Mouse (Mus musculus) ES-CJ7 (cell line): ENCODE results near the gene Shld2.
"Not testable (repeated sequence)": the region's sequence is repeated elsewhere in the genome, so short reads cannot be mapped to it uniquely, and the experiment has no call there.

Experiments
- DNase-seq: peaks from one replicate; pipeline ENCODE4 v3.0.0; 2011; ENCODE audit warnings: low read depth, low spot score

Gene Shld2

DNA sequence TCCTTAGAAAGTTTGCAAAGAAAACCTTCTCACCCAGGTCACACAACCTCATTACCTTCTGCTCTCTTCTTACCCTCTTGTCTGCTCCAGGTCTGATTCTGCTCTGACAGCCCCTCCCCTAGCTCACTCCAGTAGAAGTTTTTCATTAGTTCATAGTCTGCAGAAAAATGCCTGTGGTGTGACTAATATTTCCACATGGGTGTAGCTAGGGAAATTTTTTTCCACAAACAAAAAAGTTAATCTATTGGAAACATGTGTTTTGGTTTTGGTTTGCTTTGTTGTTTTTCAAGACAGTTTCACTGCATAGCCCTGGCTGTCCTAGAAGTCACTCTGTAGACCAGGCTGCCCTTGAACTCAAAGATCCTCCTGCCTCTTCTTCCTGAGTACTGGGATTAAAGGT lies 7.8 kb upstream of the Shld2 start:
- DNase-seq = no peak

DNA sequence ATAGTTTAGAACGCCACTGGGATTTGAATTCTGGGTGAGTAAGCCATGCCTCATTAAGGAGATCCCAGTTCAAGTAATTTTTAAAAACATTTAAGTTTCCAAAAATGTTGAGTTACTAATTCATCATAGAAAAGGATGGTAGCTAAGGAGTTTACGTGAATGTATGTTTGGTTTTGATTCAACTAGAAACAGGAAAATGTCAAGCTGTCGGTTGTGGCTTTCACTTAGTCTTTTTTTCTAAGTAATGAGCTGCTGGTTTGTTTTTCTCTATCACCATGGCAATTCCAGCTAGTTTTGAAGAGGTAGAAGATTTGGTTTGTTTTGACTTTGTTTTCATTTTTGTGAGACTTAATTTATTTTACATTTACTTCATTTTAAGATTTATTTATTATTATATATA lies 7.1 kb upstream of the Shld2 start:
- no peak for DNase-seq

DNA sequence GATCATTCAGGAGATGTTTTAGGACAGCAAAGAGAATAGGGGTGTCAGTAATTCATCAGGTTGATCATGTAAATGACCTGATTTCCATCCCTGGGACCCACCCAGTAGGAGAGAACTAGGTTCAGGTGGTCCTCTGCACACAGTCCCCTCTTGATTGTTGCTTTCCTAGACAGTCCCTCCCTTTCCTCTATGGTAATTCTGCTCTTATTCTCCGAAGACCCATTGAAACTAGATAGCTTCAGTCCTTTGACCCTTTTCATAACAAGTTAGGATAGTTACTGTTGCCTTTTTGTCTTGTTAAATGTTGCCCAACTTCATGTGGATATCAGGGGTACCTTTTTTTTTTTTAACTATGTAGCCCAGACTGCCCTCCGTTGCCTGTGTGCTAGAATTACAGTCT lies 6.1 kb upstream of the Shld2 start:
- peak; percentile 83 for DNase-seq

DNA sequence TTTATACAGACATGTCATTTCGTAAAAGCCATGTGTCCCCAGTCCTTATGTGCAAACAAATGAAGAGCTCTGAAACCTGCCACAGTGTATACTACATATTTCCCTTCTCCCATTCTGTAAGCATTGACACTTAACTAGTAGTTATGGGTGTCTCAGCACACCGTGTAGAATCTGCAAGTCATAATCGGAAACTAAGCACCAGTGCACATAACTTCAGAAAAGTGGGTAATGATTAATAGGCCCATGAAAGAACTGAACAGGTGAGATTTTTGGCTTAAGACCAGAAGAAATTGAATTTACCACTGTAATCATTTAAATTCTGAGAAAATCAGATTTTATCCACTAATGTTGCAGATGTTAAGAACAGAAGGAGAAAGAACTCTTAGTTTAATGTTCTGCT lies 4.5 kb upstream of the Shld2 start:
- no peak for DNase-seq

DNA sequence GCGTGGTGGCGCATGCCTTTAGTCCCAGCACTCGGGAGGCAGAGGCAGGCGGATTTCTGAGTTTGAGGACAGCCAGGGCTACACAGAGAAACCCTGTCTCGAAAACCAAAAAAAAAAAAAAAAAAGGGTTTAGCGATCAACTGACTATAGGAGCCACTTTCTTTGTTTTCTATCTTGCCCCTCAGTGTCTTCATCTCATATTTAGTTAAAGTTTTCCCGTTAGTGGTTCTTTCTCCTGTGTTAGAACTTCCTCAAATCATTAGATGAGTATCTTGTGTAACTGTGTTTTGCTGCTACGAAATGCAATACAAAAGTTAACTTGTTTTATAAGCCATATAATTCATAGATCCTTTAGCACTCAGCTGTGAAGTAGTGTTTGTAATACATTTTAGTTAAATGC lies 4.1 kb upstream of the Shld2 start:
- DNase-seq = not testable (repeated sequence)

DNA sequence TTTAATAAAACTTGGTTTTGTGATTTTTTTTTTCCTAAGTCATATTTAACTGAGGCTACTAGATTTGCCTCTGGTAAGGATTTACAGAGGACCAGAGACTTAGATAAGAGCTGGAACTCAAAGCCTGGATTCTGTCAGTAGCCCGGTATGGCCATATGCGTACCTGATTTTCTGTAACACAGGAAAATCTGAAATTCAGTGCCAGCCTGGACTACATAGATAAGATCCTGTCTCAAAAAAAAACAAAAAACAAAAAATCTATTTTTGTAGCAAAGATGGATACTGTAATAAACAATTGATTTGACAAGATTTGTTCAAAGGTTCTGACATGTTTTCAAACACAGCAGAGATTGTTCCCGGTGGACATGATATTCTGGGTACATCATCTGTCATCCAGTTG lies 3.3 kb upstream of the Shld2 start:
- DNase-seq = no peak

DNA sequence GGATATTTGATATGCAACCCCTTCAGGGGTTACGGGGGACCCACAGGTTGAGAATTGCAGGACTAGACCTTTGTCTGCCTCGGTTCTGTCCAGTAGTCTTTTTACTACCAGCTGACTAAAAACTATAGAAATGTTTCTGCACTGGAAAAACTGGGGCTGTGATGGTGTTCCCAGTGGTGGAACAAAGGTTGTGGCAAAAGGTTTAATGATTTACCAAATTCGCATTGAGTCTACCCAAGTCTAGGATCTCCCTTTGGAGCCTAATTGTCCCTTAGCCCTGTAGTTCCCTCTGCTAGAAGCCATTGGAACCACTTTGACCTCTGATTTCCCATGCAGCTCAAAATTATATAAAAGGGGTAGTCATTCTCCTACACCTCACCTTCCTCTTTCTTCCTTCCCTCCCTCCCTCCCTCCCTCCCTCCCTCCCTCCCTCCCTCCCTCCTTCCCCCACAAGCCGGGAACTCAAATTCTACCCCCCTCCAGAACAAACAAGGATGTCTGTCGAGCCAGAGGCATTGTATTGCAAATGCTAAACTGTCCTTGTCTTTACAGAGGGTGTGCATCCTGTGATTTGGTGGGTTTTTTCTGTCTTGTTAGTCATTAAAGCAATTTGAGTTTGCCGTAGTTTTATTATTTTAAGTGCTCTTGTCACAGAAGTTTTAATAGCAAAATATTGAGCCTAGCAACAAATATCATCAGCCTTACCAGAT lies 2.2 kb upstream of the Shld2 start:
- peak; percentile 81 for DNase-seq

DNA sequence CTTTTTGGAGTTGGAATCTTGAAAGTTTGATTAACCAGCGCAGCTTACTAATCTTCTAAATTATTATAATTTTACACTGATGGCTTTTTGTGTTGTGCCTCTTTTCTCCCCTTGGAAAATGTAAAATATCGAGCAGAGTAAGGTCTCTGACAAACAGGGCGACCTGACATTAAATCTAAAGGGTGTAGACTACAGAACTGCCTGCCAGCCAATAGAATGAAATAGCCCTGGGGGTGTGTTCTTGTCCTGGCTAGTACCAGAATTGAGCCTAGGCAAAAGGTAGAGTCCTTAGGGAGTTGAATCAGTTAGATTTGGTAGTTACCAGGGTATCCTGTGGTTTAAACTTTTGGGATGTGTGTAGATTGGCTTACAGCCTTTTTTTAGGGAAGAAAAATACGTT lies 1.4 kb upstream of the Shld2 start:
- peak; percentile 62 for DNase-seq

DNA sequence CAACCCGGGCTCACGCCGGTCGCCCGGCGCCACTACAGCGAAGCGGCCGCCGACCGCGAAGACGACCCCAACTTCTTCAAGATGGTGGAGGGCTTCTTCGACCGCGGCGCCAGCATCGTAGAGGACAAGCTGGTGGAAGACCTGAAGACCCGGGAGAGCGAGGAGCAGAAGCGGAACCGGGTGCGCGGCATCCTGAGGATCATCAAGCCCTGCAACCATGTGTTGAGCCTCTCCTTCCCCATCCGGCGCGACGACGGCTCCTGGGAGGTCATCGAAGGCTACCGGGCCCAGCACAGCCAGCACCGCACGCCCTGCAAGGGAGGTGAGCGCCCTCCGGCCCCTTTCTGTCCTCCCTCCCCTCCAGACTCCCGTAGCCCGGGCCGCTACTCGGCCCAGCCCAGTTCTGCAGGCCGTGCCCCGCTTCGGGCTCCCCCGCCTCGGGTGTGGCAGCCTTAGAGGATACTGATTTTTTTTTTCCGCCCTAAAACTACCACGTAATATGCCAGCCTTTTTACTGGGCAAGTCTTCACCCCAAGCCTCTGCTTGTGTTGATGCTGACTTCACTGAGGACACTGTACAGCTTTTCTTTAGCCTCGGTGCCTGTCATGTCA lies 833 bp upstream of the Shld2 start:
- peak; percentile 23 for DNase-seq

DNA sequence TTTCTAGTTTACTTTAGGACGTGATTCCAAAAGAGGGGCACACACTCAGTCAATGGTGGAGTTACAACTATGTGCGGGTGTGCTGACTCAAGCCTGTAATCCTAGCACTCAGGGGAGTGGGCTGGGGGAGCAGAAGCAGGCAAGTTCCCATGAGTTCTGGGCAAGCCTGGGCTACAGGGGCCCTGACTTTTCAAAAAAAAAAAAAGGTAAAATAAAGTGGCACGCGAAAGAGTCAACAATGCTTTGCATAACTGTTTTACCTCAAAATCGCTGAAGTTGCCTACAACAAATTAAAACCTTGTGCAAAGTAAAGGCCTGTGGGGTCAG lies 423 bp downstream of the Shld2 start:
- DNase-seq = peak; percentile 30

DNA sequence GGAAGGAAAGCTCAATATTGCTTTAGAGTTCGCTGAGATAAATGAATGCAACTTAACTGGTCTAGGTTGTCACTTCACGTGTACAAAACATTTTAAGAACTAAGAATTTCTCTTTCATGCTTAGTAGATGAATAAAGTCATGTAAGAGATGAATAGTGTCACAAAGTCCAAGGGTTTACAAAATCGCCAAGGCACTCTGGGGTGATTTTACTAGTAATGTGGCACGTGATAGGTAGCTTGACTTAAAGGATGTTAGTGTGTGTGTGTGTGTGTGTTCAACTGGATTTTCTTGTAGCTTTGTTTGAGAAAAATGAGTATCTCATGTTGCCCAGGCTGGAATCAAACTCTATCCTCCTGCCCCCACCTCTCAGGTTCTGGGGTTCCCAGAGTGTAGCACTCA lies 1.0 kb downstream of the Shld2 start:
- DNase-seq = no peak

DNA sequence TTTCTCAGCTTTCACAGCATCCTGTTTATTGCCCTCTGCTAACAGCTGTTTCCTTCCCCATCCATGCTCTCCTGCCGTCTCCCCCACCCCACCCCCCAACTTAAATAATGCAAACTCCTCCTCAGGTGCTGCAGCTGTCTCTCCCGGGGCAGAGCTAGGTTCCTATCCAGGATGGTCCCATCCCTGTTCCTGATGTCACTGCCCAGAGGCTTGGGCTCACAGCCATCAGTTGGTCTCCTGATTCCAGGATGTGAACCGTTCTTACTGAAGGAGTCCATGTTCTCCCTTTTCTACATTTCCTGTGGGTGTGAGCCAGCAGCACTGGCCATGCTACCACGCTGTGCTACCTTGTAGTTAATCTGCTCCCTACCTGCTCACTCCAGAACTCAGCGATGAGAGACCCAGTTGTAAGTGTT lies 7.0 kb downstream of the Shld2 start:
- DNase-seq = peak; percentile 33

DNA sequence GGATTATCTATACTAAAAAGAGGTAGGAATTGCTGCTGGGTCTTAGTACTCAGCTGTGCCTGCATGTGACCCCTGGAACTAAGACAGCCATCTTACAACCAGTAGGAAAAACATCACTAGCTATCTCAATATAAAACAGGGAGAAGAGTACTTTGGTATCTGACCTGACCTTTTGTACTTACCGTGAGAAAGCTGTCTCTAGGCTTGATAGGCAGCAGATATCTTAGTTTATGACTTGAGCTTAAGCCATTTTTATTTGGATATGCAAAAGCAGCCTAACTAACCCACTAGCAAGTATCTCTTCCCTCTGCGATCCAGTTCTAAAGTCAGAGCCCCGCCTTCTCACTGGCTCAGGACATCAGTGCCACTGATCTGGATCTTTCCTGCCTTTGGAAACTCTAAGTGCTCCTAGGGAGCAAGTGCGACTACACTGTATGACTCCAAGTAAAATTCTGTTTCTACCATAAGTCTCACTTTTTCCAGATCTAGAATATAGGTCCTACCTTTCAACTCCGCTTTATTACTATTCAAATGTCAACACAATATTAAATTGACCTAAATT lies 7.5 kb downstream of the Shld2 start:
- DNase-seq = no peak

DNA sequence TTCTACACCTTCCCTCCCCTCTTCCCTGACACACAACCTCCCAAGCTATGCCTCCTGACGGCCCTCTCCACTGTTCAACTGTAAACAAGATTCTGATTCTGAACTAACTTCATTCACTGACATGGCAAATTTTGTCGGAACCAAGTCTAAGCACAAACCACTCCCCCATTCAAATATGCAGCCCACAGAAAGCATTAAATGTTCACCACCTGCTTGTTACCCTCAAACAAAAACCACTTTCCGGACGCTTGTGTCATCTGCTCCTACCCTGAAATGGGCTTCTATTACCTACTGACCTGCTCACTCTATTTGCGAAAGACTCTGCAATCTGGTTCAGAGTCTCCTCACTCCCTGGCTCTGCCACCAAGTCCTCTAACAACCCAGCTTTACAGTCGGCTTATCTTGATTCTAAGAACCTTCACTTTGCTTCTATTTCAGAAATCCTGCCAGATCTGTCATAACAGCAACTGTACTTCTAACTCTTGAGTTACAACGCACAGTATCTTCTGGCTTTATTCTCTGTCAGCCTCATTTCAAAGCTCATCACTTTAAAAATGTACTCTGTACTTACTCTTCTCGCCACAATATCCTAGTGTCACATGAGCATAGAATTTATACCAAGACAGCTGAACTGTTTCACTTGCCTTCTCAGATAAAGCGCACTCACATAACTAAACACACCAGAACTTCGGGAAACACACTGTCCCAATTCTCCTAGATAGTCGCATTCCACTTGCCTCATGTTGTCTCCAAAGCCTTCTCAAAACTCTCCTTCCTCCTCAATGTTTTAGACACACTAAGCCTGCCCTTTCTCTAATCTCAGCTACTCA lies 11.2 kb downstream of the Shld2 start:
- no peak for DNase-seq

DNA sequence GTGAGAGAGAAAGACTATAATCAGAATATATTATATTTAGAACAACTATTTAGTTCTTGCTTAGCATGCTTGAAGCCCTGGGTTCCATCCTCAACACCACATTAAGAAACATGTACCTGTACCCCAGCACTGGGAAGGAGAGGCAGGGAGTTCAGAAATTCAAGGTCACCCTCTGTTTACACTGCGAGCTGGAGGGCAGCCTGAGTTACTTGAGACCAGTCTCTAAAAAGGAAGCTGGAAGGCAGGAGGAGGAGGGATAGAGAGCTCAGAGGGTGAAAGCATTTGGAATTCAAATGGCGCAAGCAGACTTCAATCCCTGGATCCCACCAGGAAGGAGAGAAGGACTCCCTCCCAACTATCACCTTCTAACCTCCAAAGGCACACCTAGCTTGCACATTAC lies 12.7 kb downstream of the Shld2 start:
- DNase-seq = peak; percentile 86

DNA sequence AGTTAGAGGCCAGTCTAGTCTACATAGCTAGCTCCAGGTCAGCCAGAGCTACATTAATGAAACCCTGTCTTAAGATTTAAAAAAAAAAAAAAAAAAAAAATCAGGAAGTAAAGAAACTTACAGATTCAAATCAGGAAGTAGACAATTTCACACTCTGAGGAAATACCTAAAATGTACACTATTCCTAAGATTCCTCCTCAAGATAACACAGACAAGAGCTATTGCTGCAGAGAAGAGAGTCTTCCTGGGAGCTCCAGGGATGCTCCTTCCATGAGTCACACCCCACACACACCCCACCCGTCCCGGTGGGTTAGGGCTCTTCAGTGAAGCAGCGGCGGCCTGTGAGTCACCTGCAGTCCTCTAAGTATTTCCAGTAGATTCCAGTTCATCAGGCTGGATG lies 13.3 kb downstream of the Shld2 start:
- peak; percentile 54 for DNase-seq

DNA sequence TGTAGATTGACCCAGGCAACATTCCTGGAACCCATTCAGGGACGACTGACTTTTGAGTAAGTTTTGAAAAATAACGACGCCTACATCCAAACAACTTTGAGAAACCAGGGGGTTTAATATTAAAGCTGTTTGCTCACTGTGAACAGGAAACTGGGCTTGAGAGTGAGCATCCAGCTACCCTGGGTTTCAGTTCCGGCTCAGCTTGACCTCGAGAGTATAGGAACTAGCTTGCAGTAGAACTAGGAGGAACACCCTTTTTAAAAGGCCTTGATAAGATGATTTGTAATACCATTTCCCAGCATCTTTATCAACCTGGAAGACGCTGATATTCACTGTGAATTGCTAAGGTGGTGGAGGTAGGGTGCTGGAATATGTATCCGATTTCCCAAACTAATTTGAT lies 13.9 kb downstream of the Shld2 start:
- no peak for DNase-seq

DNA sequence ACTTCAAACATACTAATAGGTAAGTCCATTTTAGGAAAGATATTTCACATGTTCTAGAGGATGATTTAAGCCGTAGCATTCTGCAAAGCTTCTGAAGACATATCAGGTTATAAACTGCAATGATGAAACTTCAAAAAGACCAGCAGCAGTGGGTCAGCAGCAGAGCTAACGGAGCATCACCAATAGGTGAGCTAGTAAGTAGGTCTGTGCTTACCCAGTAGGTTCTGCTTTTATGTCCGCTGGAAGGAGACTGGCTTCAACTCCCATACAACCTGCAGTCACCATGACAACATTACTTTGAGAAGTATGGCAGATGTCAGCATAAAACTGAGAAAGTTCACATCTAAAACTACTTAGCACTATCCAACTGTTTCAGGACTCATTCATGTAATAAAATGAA lies 16.7 kb downstream of the Shld2 start:
- DNase-seq = no peak

DNA sequence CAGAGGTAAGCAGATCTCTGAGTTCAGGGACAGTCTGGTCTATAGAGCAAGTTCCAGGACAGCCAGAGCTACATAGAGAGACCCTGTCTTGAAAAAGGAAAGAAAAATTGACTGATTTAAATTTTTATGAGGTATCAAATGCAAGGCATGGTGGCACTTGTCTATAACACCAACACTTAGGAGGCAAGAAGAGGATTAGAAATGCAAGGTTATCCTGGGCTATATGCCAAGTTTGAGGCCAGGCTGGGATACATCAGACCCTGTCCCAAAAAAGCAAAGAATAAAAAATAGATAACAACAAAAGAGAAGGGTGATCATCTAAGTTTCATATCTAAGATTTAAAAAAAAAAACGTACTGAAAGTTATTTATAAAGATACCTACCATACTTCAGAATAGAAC lies 20.1 kb downstream of the Shld2 start:
- no peak for DNase-seq

DNA sequence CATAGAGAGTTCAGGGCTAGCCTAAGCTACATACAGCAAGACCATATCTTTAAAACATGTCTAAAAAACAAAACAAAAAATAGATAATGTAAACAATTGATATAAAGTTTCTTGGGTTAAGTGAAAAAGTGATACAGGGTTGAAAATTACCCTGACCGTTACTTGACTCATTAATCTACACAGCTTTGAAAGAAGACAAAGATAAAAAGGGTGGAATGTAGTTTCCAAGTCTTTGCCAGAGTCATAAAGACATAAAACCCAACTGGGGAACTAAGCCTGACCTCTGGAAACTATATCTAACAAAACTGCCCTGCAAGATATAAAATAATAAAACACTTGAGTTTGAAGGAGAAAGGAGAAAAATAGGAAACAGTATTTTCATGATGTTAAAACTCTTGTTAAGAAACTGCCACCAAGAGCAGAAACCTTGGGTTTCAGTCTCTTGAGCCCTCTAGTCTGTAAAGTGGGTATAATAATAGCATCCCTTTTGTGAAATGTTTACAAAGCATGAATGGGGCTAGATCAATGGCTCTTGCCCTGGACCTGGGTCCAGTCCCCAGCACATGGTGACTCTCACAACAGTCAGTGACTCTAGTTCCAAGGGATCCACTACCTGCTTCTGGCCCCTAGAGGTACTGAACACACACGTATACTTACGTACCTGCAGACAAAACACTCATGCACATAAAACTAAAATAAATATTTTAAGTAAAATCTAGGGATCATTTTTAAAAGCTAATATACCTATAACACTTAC lies 20.9 kb downstream of the Shld2 start:
- no peak for DNase-seq

DNA sequence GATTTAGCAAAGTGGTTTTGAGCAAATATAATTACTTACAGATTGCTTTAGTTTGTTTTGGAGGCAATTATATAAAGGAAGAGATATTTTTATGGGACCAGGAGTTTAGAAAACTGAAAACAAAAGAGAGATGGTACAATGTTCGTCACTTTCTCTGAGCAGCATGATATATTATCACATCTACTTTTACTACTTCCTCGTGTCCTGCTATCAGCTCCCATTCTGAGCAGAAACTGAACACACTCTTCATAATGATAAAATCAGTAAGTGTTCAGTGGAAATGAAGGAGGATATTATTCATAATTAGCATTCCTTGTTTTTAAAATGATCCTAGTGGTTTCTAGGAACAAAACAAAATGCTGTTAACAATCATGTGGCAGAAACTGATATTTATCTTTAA lies 21.9 kb downstream of the Shld2 start:
- no peak for DNase-seq

DNA sequence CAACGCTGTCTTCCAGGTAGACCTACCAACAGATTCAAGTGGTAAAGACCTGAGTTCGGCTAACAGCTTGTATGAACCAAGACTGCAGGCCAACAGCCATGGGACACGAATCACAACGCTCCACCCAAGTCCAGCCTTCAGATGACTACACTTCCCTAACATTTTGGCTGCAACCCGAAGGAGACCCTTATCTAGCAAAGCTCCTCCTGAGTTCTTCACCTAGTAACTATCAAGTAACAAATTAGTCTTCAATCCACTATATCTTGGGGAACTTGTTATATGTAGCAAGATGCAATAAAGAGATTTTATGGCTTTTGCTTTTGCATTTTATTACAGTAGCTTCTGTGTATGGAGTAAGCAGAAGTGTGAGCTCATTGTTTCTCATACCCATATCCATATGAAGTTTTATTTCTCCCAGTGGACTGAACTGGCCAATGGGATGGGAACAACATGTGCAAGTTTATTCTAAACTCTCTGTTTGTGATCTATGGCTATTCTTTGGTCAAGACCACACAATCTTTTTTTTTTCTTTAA lies 28.5 kb downstream of the Shld2 start:
- no peak for DNase-seq
